Mouse (Mus musculus): ENCODE measurements around the gene Dennd4a.
A peak's percentile ranks its signal among the peaks of the same experiment; 100 is the strongest.
"Not testable (repeated sequence)": the region's sequence is repeated elsewhere in the genome, so short reads cannot be mapped to it uniquely, and the experiment has no call there.

Gene Dennd4a

GRCm38 (mm10) chr9:64812475-64812860 is 1.3 kb downstream of the Dennd4a start:
- DNase-seq, result no peak

GRCm38 (mm10) chr9:64814273-64814672 is 3.1 kb downstream of the Dennd4a start:
- DNase-seq, result no peak

GRCm38 (mm10) chr9:64819686-64820085 is 8.5 kb downstream of the Dennd4a start:
- DNase-seq, result not testable (repeated sequence)

- DNase-seq, result no peak
Measured at GRCm38 (mm10) chr9:64820086-64820795, 9.1 kb downstream of the Dennd4a start.

- DNase-seq, result no peak
Measured at GRCm38 (mm10) chr9:64822235-64822634, 11.1 kb downstream of the Dennd4a start.

GRCm38 (mm10) chr9:64824389-64825008 is 13.4 kb downstream of the Dennd4a start:
- no peak for DNase-seq

- peak; percentile 35 for DNase-seq
Measured at GRCm38 (mm10) chr9:64830092-64830618, 19.0 kb downstream of the Dennd4a start.

GRCm38 (mm10) chr9:64830641-64831040 is 19.5 kb downstream of the Dennd4a start:
- no peak for DNase-seq

GRCm38 (mm10) chr9:64831760-64832159 is 20.6 kb downstream of the Dennd4a start:
- no peak for DNase-seq

- no peak for DNase-seq
Measured at GRCm38 (mm10) chr9:64834418-64834817, 23.3 kb downstream of the Dennd4a start.

GRCm38 (mm10) chr9:64845355-64845754 is 34.2 kb downstream of the Dennd4a start:
- DNase-seq, result no peak

- no peak for DNase-seq
Measured at GRCm38 (mm10) chr9:64849548-64849947, 38.4 kb downstream of the Dennd4a start.

GRCm38 (mm10) chr9:64860083-64860482 is 48.9 kb downstream of the Dennd4a start:
- DNase-seq, result no peak

GRCm38 (mm10) chr9:64862687-64863086 is 51.5 kb downstream of the Dennd4a start:
- no peak for DNase-seq

GRCm38 (mm10) chr9:64886008-64886407 is 74.9 kb downstream of the Dennd4a start:
- peak; percentile 40 for DNase-seq

GRCm38 (mm10) chr9:64896605-64897004 is 85.5 kb downstream of the Dennd4a start:
- peak; percentile 23 for DNase-seq

- DNase-seq, result no peak
Measured at GRCm38 (mm10) chr9:64902866-64903265, 91.7 kb downstream of the Dennd4a start.

- DNase-seq, result peak; percentile 75
Measured at GRCm38 (mm10) chr9:64903386-64903785, 92.2 kb downstream of the Dennd4a start.

- DNase-seq, result no peak
Measured at GRCm38 (mm10) chr9:64904917-64905640, 93.9 kb downstream of the Dennd4a start.

GRCm38 (mm10) chr9:64907441-64907840 is 96.3 kb downstream of the Dennd4a start:
- DNase-seq, result no peak

GRCm38 (mm10) chr9:64913406-64913805 is 102.3 kb downstream of the Dennd4a start:
- no peak for DNase-seq

GRCm38 (mm10) chr9:64913973-64914372 is 102.8 kb downstream of the Dennd4a start:
- DNase-seq, result no peak

GRCm38 (mm10) chr9:64914629-64915028 is 103.5 kb downstream of the Dennd4a start:
- no peak for DNase-seq

GRCm38 (mm10) chr9:64918560-64918959 is 107.4 kb downstream of the Dennd4a start:
- no peak for DNase-seq
